Mouse (Mus musculus) liver, adult (tissue): ENCODE measurements around the gene Ssbp3.

Experiments
- GATA4 ChIP-seq: IDR thresholded peaks from 2 replicates; pipeline ENCODE4 v1.6.1; 2014; ENCODE audit warnings: mild to moderate bottlenecking, low read length; ENCODE audit not compliant: insufficient replicate concordance

The Ssbp3 gene

DNA sequence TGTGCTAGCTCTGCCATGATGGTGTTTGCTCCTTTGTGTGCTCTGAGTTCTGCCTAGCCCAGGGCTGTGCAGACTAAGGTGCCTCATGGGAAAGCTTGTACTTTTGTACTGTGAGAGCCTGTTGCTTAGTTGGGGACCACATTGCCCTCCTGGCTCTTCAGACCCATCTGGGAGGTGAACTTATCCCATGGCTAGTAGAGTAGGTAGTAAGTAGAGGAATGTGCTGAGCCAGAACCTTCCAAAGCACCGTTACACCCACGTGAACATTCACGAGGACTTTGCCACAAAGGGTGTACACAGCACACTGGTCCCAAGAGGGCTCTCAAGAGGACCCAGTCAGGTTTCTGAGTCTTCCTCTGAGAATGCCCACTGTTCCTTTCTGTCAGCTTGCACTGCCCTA lies 48.1 kb downstream of the Ssbp3 start:
- no peak for TF ChIP-seq GATA4

DNA sequence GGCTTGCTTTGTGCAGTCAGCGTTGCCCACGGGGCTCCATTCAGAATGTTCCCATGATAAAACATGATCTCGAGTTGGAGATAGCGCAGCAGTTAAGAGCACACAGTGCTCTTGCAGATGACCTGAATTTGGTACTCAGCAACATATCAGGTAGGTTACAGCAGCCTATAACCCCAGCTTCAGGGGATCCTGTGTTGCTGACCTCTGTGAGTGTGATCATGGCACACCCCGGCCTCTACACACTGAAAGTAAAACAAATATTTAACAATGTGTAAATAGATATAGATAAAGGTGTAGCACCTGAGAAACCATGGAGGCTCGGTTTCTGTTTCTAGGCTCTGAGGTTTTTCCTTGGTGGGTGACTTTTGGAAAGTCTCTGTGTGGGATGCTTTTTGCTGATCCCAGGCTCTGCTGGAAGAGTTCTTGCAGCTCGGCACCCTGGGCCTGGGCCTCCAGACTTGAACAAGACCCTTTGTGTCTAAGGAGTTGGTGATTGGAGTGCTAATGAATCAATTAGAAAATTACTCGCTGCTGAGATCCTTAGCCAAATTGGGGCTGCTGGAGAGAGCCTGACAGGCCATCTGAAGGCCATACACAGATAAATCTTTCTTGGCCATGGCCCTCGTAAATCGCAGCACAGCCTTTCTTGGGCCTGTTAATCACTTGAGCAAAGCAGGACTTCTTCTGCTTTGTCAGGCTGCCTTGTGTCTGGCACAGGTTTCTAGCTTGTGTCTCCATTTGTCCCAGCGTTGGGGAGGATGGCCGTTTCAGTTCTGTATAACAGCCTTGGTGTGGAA lies 49.2 kb downstream of the Ssbp3 start:
- TF ChIP-seq GATA4, result no peak

DNA sequence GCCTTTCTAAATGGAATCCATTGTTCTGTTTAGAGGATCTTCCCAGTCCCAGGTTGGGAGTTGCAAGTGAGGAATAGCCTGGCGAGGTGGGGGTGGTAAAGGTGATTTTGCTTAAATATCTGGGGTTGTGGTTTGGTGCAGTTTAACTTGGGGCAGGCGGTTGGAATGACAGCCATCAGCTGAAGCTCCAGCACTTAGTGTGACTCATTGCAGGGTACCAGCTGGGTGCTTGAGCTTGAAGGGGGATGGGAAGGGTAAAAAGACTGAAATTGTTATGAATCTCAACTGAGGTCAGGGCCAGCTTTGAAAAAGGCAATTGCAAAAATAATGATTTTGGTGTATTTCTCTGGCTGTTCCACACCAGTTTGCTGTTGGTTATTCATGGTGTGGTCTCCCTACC lies 50.0 kb downstream of the Ssbp3 start:
- TF ChIP-seq GATA4, result no peak

DNA sequence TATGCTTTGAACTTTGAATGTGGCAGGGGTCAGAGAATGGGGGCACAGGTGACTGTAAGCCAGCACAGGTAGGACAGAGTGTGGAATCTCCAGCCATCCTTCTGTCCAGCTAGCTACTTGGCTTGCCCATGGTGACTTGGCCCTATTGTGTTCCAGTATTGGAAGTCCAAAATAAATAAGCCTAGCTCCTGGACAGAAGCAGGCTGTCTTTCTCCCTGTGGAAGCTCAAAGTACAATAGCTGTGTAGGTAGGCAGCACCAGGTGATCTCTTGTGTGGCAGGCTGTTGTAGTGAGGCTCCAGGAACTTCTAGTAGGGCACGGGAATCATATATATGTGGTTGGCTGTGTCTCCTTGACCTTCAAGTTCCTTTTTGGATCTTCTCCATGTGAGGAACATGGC lies 50.8 kb downstream of the Ssbp3 start:
- TF ChIP-seq GATA4, result no peak

DNA sequence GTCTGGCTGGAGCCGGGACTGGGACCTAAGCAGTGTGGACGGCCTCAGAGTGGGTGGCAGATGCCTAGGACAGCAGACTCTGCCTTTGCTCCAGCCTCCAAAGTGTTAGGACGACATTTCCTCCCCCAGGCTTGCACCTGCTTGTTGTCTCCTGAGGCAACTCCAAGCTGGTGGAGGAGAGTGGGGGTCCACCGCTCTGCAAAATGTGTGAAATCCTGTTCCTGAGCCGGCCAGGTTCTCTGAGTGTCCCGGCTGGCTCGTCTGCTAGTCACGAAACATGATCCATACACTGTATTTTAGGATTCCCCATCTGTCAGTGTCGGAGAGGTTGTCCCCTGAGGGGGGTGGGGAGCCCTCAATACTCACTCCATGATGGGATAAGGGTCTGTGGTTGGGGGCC lies 53.9 kb downstream of the Ssbp3 start:
- TF ChIP-seq GATA4, result no peak

DNA sequence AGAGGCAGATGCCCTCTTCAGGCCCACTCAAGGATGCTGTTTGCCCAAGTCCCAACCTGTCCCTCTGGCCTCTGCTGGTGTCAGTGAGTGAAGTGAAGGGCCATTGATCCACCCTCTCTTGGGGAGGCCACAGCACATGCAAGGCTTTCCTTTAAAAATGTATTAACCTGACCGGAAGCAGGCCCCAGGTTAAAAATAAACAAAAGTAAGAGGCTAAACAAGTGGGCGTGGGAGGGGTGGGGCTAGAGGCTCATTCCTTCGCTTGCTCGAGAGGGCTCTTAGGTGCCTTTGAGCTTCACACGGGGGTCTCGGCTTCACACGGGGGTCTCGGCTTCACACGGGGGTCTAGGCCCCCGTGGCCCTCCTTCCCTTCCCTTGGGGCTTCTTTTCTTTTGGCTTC lies 54.5 kb downstream of the Ssbp3 start:
- no peak for TF ChIP-seq GATA4

DNA sequence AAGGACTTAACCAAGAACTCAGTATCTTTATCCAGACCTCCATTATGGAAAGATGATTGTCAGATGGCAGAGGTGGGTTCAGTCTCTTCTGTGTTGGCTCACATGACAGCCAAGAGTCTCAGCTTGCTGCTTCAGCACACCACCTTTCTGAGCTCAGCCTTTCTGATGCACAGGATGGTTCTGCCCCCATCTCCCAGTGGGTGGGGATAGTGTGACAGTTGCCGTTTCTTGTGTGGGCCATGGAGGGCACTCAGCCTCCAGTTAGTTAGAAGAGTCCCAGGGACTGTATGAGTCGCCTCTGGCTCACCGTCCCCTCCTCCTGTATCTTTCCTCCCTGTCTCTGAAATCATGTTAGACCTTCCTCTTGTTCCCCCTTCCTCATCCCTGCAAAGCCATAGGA lies 55.9 kb downstream of the Ssbp3 start:
- TF ChIP-seq GATA4, result no peak

DNA sequence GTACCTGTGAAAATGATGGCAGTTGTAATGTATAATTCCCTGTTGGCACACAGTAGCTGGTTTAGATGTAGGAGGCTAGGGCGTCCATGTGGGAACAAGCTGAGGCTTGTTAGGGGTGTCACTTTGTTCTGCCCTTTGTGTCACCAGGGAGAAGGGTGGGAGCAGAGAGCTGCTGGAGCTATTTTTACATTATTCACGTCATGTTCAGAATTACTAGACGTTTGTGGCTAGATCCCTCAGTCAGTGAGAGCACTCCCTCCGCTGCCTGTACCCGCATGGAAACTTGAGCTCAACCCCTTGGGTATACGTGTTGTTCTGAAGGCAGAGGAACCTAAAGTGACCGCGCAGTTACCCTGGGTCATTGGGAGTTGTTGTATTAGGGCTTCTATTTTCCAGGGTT lies 58.4 kb downstream of the Ssbp3 start:
- no peak for TF ChIP-seq GATA4

DNA sequence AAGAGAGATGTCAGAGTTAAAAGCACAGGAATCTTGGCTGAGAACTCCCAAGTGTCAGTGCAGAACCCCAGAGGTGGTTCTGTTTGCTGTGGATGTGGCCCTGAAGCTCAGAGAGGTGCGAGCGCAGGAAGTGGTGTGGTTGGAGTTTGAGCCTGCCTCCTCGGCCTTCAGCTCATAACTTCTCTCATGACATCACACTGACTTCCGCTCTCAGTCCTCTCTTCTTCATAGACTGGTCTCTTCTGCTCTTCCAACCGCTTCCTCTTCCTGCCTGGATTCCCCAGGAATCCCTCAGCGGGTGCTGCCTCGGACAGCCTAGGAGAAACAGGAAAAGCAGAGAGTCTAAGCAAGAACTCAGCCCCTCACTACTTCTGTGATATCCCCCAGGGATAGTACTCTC lies 60.3 kb downstream of the Ssbp3 start:
- TF ChIP-seq GATA4, result no peak

DNA sequence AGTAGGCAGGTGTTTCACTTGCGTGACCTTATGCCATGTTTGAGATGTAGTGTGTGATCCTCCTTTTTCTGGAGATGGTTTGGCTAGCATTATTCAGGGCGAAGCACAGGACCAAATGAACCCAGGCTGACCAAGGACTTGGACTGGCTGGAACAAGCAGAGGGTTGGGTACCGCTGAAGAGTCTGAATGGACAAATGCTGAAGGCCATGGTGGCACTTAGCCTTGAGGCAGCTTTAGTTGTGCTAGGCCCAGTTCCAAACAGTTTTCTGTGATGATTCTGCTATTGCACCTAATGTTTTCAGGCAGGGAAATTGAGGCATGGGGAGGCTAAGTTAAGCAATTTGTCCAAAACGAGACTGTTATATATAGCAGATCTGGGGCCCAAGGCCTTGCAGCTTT lies 61.6 kb downstream of the Ssbp3 start:
- TF ChIP-seq GATA4, result no peak

DNA sequence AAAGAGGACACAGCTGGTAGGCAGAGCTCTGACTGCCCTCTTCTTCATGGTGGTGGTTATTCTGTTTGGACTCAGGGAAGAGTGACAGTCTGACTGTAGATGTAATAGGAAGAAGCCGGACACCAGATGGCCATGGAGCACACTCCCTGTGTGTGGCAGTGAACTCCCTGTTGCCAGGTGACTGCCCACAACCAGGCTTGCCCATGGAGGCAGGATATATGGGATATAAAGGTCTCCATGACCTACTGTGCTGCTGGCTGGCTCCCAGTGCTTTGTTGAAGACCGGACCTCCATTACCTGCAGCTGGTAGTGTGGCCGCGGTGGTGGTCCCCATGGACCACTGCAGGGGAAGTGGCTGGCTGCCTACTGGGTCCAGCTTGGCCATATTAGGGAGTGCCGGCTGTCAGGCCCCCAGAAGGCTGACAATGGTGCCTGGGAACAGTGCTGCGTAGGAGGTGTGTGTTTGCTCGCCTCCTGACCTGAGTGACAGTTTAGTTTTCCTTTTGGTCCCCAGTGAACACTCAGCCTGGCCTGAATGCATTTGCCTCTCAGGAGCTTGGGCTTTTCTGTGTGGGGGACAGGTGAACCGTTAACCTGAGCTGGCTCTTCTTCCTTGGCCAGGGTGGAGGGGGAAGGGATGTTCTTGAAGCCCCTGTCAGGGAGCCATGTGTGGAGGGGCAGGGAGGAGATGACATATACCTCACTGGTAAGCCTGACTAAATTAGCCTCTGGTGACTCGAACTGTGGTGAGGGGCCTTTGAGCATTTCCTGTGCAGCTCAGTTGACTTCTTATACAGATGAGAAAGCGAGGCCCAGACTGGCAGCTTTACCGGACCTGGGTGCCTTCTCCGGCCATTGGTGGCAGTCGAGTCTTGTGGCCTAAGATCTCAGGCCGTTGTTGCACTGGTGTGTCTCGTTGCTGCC lies 62.2 kb downstream of the Ssbp3 start:
- TF ChIP-seq GATA4, result no peak

DNA sequence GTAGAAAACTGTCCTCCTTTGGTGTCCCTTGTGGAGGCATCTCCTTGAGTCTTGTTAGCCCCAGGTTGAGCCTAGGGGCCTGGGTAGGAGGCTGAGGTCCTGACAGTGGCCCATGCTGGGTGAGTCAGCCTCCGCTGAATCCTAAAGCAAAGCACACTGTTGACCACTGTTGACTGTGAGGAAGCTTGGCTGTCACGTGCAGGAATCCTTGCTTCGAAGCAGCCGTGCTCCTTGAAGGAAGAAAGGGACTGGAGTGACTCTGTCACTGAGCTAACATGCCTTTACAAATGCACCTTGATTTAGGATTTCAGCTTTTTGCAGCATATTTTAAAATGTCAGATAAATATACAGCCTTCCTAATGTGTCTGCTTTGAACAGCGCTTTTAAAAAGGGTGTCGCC lies 64.8 kb downstream of the Ssbp3 start:
- TF ChIP-seq GATA4, result no peak

DNA sequence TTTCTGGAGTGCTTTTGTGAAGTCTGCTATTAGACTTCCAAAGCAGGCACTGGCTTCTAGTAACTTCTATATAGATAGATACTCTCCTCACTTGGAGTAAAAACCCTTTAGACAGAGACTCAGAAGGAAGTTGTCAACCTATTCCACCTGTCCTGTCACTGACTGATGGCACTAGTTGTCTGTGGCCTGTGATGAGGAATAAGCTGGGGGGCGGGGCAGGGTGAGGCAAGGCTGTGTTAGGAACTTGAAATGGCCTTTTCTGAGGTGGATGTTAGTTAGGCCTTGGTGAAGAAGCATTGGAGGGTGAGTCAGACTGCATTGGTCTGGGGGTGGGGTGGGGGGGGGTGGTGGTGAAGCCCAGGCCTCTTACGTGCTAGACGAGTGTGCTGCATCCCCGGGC lies 65.4 kb downstream of the Ssbp3 start:
- TF ChIP-seq GATA4, result no peak

DNA sequence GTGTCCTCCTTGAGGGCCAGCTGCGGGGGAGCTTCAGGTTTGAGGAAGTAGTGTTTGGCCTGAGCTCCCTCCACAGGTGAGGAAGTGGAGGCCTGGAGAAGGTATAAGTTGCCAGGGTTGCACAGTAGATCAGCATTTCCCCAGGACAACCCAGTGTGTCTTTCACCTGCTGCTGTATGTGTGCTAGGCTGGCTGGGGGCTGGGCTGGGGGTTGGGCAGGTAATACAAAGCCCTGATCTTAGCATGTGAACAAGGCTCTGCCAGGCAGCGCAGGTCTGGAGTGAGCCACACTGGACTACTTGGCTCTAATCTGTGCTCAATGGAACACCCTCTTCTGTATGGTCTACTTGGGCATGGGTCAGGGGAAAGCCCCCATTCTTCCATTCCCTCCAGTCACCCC lies 66.1 kb downstream of the Ssbp3 start:
- TF ChIP-seq GATA4, result no peak

DNA sequence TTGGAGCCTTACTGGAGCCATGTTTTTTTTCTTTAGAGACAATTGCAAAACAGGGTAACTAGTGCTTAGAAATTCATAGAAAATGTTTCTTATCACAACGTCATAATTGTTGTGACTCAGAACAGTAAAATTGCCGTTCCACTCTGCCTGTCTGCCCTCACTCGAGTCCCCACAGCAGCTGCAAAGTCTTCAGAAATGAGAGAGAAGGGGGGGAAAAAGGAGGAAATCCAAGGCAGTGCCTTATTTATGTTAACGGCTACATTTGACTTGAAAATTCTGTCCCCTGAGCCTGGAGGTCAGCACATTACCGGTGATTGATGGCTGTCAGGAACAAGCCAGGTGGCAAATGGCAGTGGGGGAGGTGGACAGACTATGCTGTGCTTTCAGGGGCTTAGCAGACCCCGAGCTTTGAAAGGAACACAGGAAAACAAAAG lies 66.7 kb downstream of the Ssbp3 start:
- TF ChIP-seq GATA4, result no peak

DNA sequence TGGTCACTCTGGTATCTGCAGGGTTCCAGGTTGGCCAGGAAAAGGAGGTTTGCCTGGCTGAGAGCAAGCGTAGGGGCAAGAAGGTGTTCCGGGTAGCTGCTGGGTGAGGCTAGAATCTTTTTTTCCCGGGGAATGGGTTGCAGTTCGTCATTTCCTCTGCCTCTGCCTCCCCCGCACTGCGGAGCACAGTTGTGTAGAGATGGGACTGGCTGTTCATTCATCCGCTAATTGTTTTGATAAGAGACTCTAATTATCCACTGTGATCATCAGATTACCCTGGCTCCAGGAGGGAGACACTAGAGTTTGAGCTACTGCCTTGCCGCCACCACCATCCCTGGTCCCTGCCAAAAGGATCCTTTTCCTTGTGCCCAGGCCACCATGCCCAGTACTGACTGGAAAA lies 67.9 kb downstream of the Ssbp3 start:
- no peak for TF ChIP-seq GATA4
